Mouse (Mus musculus): ENCODE measurements around the gene Hils1.

DNA sequence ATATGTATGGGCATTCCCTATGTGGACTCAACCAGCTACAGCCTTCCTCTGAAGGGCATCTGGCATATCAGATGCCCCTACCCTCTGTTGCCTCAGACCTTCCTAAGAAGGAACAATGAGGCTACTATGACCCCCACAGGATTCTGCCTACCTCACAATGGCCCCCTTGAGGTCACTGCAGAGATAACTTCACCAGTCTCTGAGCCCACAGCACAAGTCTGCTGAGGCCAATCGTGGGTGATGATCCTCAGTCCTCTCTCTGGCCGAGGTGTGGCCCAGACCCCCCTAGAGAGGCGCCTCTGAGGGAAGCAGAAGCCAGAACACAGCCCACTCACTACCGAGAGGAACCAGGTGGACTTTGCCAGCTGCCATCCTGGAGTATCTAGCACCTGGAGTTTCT is at the start of gene Hils1:
- TF ChIP-seq CTCF (IDR thresholded peaks at IDR 0.05; ENCODE audit: extremely low read depth, insufficient read depth, low read length) = no peak
- TF ChIP-seq POLR2A (IDR thresholded peaks at IDR 0.05; ENCODE audit: extremely low read depth, insufficient read depth, low read length) = no peak
